Mouse (Mus musculus) MEL (cell line): ENCODE measurements around the gene Rin2. TPM values are rescaled to one million over a fixed set of nuclear protein-coding genes. Genes with fewer than 3 reads are reported as not detected.

Experiments
- DNase-seq: peaks from one replicate; pipeline ENCODE4 v3.0.0; 2011; ENCODE audit warnings: low read depth, low spot score
- H3K27ac ChIP-seq: 2 replicates; pipeline ENCODE4 v1.5.1; 2012; ENCODE audit warnings: low read depth, mild to moderate bottlenecking, control low read depth, low read length, moderate library complexity; ENCODE audit not compliant: control insufficient read depth
- H3K27me3 ChIP-seq, 2 experiments: fragments of 150-350 bp in 1 of 2; sonication (generic) in 1 of 2; 2 replicates each; pipeline ENCODE4 v1.6.1; 2012; ENCODE audit warnings: low read length in 2 of 2, mild to moderate bottlenecking in 2 of 2, improper control_type of control experiment in 1 of 2, moderate library complexity in 1 of 2; ENCODE audit not compliant: insufficient read depth in 2 of 2, control insufficient read depth in 1 of 2
- H3K36me3 ChIP-seq, 2 experiments: 2 replicates each; pipeline ENCODE4 v1.6.1; 2012 to 2014; ENCODE audit warnings: low read length in 2 of 2, improper control_type of control experiment in 1 of 2, inconsistent platforms in 1 of 2, mild to moderate bottlenecking in 1 of 2; ENCODE audit not compliant: insufficient read depth in 2 of 2, control insufficient read depth in 1 of 2
- H3K4me1 ChIP-seq, 2 experiments: fragments of 150-350 bp in 1 of 2; sonication (generic) in 1 of 2; 2 replicates each; pipeline ENCODE4 v1.6.1; 2012; ENCODE audit warnings: low read length in 2 of 2, improper control_type of control experiment in 1 of 2, mild to moderate bottlenecking in 1 of 2; ENCODE audit not compliant: insufficient read depth in 2 of 2, control insufficient read depth in 1 of 2
- H3K4me3 ChIP-seq, 2 experiments: fragments of 150-350 bp in 1 of 2; sonication (generic) in 1 of 2; 2 replicates each; pipeline ENCODE4 v1.5.1; 2012; ENCODE audit warnings: low read depth in 2 of 2, low read length in 2 of 2, mild to moderate bottlenecking in 2 of 2, moderate library complexity in 2 of 2, control low read depth in 1 of 2, improper control_type of control experiment in 1 of 2; ENCODE audit not compliant: control insufficient read depth in 1 of 2, insufficient read depth in 1 of 2
- H3K79me2 ChIP-seq: 2 replicates; pipeline ENCODE4 v1.6.1; 2012; ENCODE audit warnings: mild to moderate bottlenecking, low read length, moderate library complexity; ENCODE audit not compliant: control insufficient read depth, poor library complexity, insufficient read depth
- H3K9ac ChIP-seq: 2 replicates; pipeline ENCODE4 v1.6.1; 2012; ENCODE audit warnings: low read depth, mild to moderate bottlenecking, control low read depth, low read length, moderate library complexity; ENCODE audit not compliant: control insufficient read depth, poor library complexity, severe bottlenecking
- H3K9me3 ChIP-seq: fragments of 150-350 bp; sonication (generic); replicated peaks from 2 replicates; pipeline ENCODE4 v1.6.1; 2012; ENCODE audit warnings: mild to moderate bottlenecking, low read length, improper control_type of control experiment, moderate library complexity; ENCODE audit not compliant: insufficient read depth
- CHD1 ChIP-seq: IDR thresholded peaks from 2 replicates; pipeline ENCODE4 v1.6.1; 2012; ENCODE audit warnings: low read depth, mild to moderate bottlenecking, inconsistent platforms, low read length, improper control_type of control experiment
- EP300 ChIP-seq, 2 experiments: IDR thresholded peaks; 2 replicates each; pipeline ENCODE4 v1.6.1; 2011; ENCODE audit warnings: improper control_type of control experiment in 2 of 2, low read length in 2 of 2, low read depth in 1 of 2, mild to moderate bottlenecking in 1 of 2
- KAT2A ChIP-seq: conservative IDR thresholded peaks from 2 replicates; pipeline ENCODE4 v1.6.1; 2012; ENCODE audit warnings: low read depth, low read length, improper control_type of control experiment, inconsistent platforms
- MAFK ChIP-seq: IDR thresholded peaks from 2 replicates; pipeline ENCODE4 v1.6.1; 2011; ENCODE audit warnings: low read depth, mild to moderate bottlenecking, low read length, improper control_type of control experiment, borderline replicate concordance
- MAX ChIP-seq: IDR thresholded peaks from 2 replicates; pipeline ENCODE4 v1.6.1; 2011; ENCODE audit warnings: low read length, improper control_type of control experiment
- MAZ ChIP-seq: IDR thresholded peaks from 2 replicates; pipeline ENCODE4 v1.6.1; 2012; ENCODE audit warnings: low read depth, mild to moderate bottlenecking, inconsistent platforms, low read length, improper control_type of control experiment
- MXI1 ChIP-seq: IDR thresholded peaks from 2 replicates; pipeline ENCODE4 v1.6.1; 2011; ENCODE audit warnings: mild to moderate bottlenecking, low read depth, low read length, improper control_type of control experiment
- MYB ChIP-seq: IDR thresholded peaks from 2 replicates; pipeline ENCODE4 v1.6.1; 2011; ENCODE audit warnings: mild to moderate bottlenecking, low read depth, low read length, improper control_type of control experiment
- MYC ChIP-seq: IDR thresholded peaks from 2 replicates; pipeline ENCODE4 v1.6.1; 2011; ENCODE audit warnings: low read depth, mild to moderate bottlenecking, low read length, improper control_type of control experiment, moderate library complexity
- NELFE ChIP-seq: IDR thresholded peaks from 2 replicates; pipeline ENCODE4 v1.6.1; 2011; ENCODE audit warnings: low read depth, low read length, improper control_type of control experiment
- NRF1 ChIP-seq: IDR thresholded peaks from 2 replicates; pipeline ENCODE4 v1.6.1; 2014; ENCODE audit warnings: low read depth, mild to moderate bottlenecking, inconsistent platforms, low read length, improper control_type of control experiment, moderate library complexity; ENCODE audit not compliant: poor library complexity, insufficient read depth, severe bottlenecking
- POLR2A ChIP-seq, 2 experiments: IDR thresholded peaks; 2 replicates each; pipeline ENCODE4 v1.6.1; 2011 to 2012; ENCODE audit warnings: low read length in 2 of 2, mild to moderate bottlenecking in 2 of 2, control low read depth in 1 of 2, improper control_type of control experiment in 1 of 2, low read depth in 1 of 2, moderate library complexity in 1 of 2; ENCODE audit not compliant: control insufficient read depth in 1 of 2, insufficient read depth in 1 of 2, poor library complexity in 1 of 2
- POLR2AphosphoS5 ChIP-seq: IDR thresholded peaks from 2 replicates; pipeline ENCODE4 v1.6.1; 2012; ENCODE audit warnings: low read depth, borderline replicate concordance, mild to moderate bottlenecking, inconsistent platforms, low read length, moderate library complexity, mixed read lengths
- SIN3A ChIP-seq: IDR thresholded peaks from 2 replicates; pipeline ENCODE4 v1.6.1; 2012; ENCODE audit warnings: low read length, improper control_type of control experiment, inconsistent platforms
- SMC3 ChIP-seq: IDR thresholded peaks from 2 replicates; pipeline ENCODE4 v1.6.1; 2011; ENCODE audit warnings: low read depth, low read length, improper control_type of control experiment
- TBP ChIP-seq: IDR thresholded peaks from 2 replicates; pipeline ENCODE4 v1.8.0; 2011; ENCODE audit warnings: low read depth, low read length, improper control_type of control experiment
- TCF12 ChIP-seq: IDR thresholded peaks from 2 replicates; pipeline ENCODE4 v1.6.1; 2014; ENCODE audit warnings: low read depth, mild to moderate bottlenecking, inconsistent platforms, low read length, improper control_type of control experiment, moderate library complexity
- USF1 ChIP-seq: IDR thresholded peaks from 2 replicates; pipeline ENCODE4 v1.6.1; 2014; ENCODE audit warnings: low read depth, mild to moderate bottlenecking, inconsistent platforms, low read length, improper control_type of control experiment, moderate library complexity
- polyA plus RNA-seq, 2 experiments: library from polyadenylated mRNA; stranded (reverse) in 1 of 2; unstranded in 1 of 2; fragments of >175 nt in 1 of 2; fragments of >200 nt in 1 of 2; gene quantifications; 2 replicates each; pipeline versions ENCODE4 v1.2.1 to v1.2.4; 2012; ENCODE audit warnings: low replicate concordance in 2 of 2, low read depth in 1 of 2; ENCODE audit not compliant: insufficient read length in 2 of 2, insufficient read depth in 1 of 2, missing spikeins in 1 of 2
- total RNA-seq: library from RNA; depleted of rRNA; stranded (reverse); fragments of 300-350 nt; gene quantifications from 2 replicates; pipeline ENCODE4 v1.2.3, GENCODE M21; 2012

Gene Rin2
- total and polyA plus RNA-seq, 3 experiments = 0.01 TPM; not detected in 2

GRCm38 (mm10) chr2:145828603-145829002 is 153.6 kb downstream of the Rin2 start:
- H3K4me3 ChIP-seq = no peak overlapping the region
- no peak for DNase-seq
- no peaks in the 10 kb centered on the region for H3K36me3 ChIP-seq
- H3K4me1 ChIP-seq = no peaks in the 10 kb centered on the region
- TF ChIP-seq CHD1 (no peak), MYB (no peak), POLR2AphosphoS5 (no peak), SIN3A (no peak), POLR2A (IDR thresholded peaks at IDR 0.05; ENCODE audit: control insufficient read depth in 1 of 2, insufficient read depth in 1 of 2, low read depth in 1 of 2, low read length in 2 of 2, poor library complexity in 1 of 2) (no peak), TBP (no peak), MAX (no peak), EP300 (IDR thresholded peaks at IDR 0.05; ENCODE audit: low read depth in 1 of 2, low read length in 2 of 2) (no peak), NELFE (no peak), TCF12 (no peak), KAT2A (no peak), MXI1 (no peak), MAZ (no peak)
- H3K9ac ChIP-seq = no peak overlapping the region
- H3K27me3 ChIP-seq = no peaks in the 10 kb centered on the region
- no peak overlapping the region for H3K27ac ChIP-seq
- H3K79me2 ChIP-seq = no peaks in the 10 kb centered on the region
- no peaks in the 10 kb centered on the region for H3K9me3 ChIP-seq

- Histone ChIP-seq H3K9me3 (no peaks in the 10 kb centered on the region), H3K4me3 (no peak overlapping the region), H3K36me3 (no peaks in the 10 kb centered on the region), H3K4me1 (no peaks in the 10 kb centered on the region), H3K27me3 (no peaks in the 10 kb centered on the region), H3K27ac (no peak overlapping the region), H3K9ac (no peak overlapping the region), H3K79me2 (no peaks in the 10 kb centered on the region)
- no peak for DNase-seq
- TF ChIP-seq MYC (no peak), KAT2A (no peak)
These were observed 154.2 kb downstream of the Rin2 start for GRCm38 (mm10) chr2:145829231-145829630.

DNA sequence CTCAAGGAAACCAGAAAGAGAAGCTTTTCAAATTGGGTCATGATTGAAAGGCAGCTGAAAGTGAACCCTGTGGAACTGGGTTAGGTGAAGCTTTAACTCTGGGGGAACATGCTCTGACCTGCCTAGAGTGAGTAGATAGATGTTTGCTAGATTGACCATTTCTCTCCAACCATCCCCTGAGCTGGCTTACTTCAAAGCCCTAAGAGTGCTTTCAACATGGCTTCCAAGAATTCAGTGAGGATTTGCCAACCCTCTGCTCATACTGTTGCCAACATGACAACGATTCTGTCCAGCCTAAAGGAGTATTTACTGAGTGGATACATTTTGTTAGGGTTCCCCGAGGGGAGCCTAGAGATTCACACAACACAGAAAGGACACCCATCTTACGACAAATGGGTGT is 155.4 kb downstream of the Rin2 start:
- Histone ChIP-seq H3K4me3 (no peak overlapping the region), H3K9ac (no peak overlapping the region), H3K79me2 (no peaks in the 10 kb centered on the region), H3K4me1 (no peaks in the 10 kb centered on the region), H3K9me3 (no peaks in the 10 kb centered on the region), H3K36me3 (no peaks in the 10 kb centered on the region), H3K27me3 (no peaks in the 10 kb centered on the region), H3K27ac (no peak overlapping the region)
- DNase-seq = no peak
- TF ChIP-seq TBP = no peak
- TF ChIP-seq POLR2A (IDR thresholded peaks at IDR 0.05; ENCODE audit: control insufficient read depth in 1 of 2, insufficient read depth in 1 of 2, low read depth in 1 of 2, low read length in 2 of 2, poor library complexity in 1 of 2) = no peak
- no peak for TF ChIP-seq MYC
- TF ChIP-seq NRF1 = no peak
- TF ChIP-seq SMC3 = no peak
- no peak for TF ChIP-seq SIN3A
- TF ChIP-seq USF1 = no peak
- no peak for TF ChIP-seq MXI1
- no peak for TF ChIP-seq EP300 (IDR thresholded peaks at IDR 0.05; ENCODE audit: low read depth in 1 of 2, low read length in 2 of 2)
- no peak for TF ChIP-seq MAFK
- TF ChIP-seq KAT2A = no peak
